Mouse (Mus musculus) lung, postnatal 0 days (tissue): ENCODE results near the gene Vezt. TPM values are rescaled to one million over a fixed set of nuclear protein-coding genes. Genes with fewer than 3 reads are reported as not detected.

Experiments used
- ATAC-seq: fragments of 200-750 bp; cut with Nextera tagmentation; 2 replicates; pipeline ENCODE4 v1.8.0; 2017; ENCODE audit warnings: moderate library complexity
- DNase-seq: peaks from one replicate; pipeline ENCODE4 v3.0.0-alpha.2; 2016; ENCODE audit warnings: low spot score
- H3K27ac ChIP-seq: fragments of 300-500 bp; sonication (generic); 2 replicates; pipeline ENCODE4 v1.5.1; 2014; ENCODE audit warnings: antibody characterized with exemption, mild to moderate bottlenecking, low read length, mixed read lengths
- H3K27me3 ChIP-seq: fragments of 300-500 bp; sonication (generic); replicated peaks from 2 replicates; pipeline ENCODE4 v1.6.1; 2014; ENCODE audit warnings: low read length, mixed read lengths; ENCODE audit not compliant: insufficient read depth
- H3K36me3 ChIP-seq: fragments of 300-500 bp; sonication (generic); 2 replicates; pipeline ENCODE4 v1.6.1; 2014; ENCODE audit warnings: low read length, mixed read lengths; ENCODE audit not compliant: insufficient read depth
- H3K4me1 ChIP-seq: fragments of 300-500 bp; sonication (generic); 2 replicates; pipeline ENCODE4 v1.6.1; 2014; ENCODE audit warnings: antibody characterized with exemption, low read depth, low read length, mixed read lengths; ENCODE audit not compliant: insufficient read depth
- H3K4me2 ChIP-seq: fragments of 300-500 bp; sonication (generic); replicated peaks from 2 replicates; pipeline ENCODE4 v1.6.1; 2014; ENCODE audit warnings: low read depth, mild to moderate bottlenecking, low read length, moderate library complexity, mixed read lengths
- H3K4me3 ChIP-seq: fragments of 300-500 bp; sonication (generic); 2 replicates; pipeline ENCODE4 v1.5.1; 2014; ENCODE audit warnings: low read depth, low read length
- H3K9ac ChIP-seq: fragments of 300-500 bp; sonication (generic); replicated peaks from 2 replicates; pipeline ENCODE4 v1.6.1; 2014; ENCODE audit warnings: low read depth, mild to moderate bottlenecking
- H3K9me3 ChIP-seq: fragments of 300-500 bp; sonication (generic); 2 replicates; pipeline ENCODE4 v1.6.1; 2016; ENCODE audit warnings: low read length, mixed read lengths
- CTCF ChIP-seq: IDR thresholded peaks from 2 replicates; pipeline ENCODE4 v1.5.1; 2016; ENCODE audit warnings: antibody characterized with exemption, mild to moderate bottlenecking
- EP300 ChIP-seq: IDR thresholded peaks from 2 replicates; pipeline ENCODE4 v1.6.1; 2016; ENCODE audit warnings: antibody characterized with exemption, mild to moderate bottlenecking, control low read depth
- WGBS: fragments of 180-500 bp; shearing (Covaris S2); extraction: QIAGEN DNeasy Blood & Tissue Kit; methylation state at CpG from one replicate; pipeline ENCODE4 v1.1.7; 2014; 5-methylcytosine and 5-hydroxymethylcytosine counted together
- polyA plus RNA-seq: library from polyadenylated mRNA; unstranded; fragments of >200 nt; fragmentation: Nextera tagmentation; extraction: Ambion mirVana; gene quantifications from 2 replicates; pipeline ENCODE4 v1.2.1, GENCODE M21; 2015

Gene Vezt
- polyA plus RNA-seq, 1 experiment from 2014 or later, result 14.3 TPM

GRCm38 (mm10) chr10:93911326-93911725 is 124.3 kb downstream of the Vezt start:
- H3K4me3 ChIP-seq, result no peak overlapping the region
- no peak overlapping the region for H3K9ac ChIP-seq
- H3K4me2 ChIP-seq, result no peak overlapping the region
- ATAC-seq, result no peak
- H3K36me3 ChIP-seq, result no peaks in the 10 kb centered on the region
- no peak for DNase-seq
- no peaks in the 10 kb centered on the region for H3K9me3 ChIP-seq
- H3K27me3 ChIP-seq, result no peaks in the 10 kb centered on the region
- TF ChIP-seq EP300 (no peak), CTCF (no peak)
- no peak overlapping the region for H3K27ac ChIP-seq
- no peaks in the 10 kb centered on the region for H3K4me1 ChIP-seq
- WGBS, result 58% methylated on average over 5 of the region's 5 CpGs

GRCm38 (mm10) chr10:93909811-93910446 is 125.7 kb downstream of the Vezt start:
- H3K4me2 ChIP-seq, result no peak overlapping the region
- no peaks in the 10 kb centered on the region for H3K27me3 ChIP-seq
- no peak overlapping the region for H3K9ac ChIP-seq
- no peak for ATAC-seq
- H3K36me3 ChIP-seq, result no peaks in the 10 kb centered on the region
- WGBS, result 82% methylated on average over 5 of the region's 5 CpGs
- DNase-seq, result no peak
- H3K4me3 ChIP-seq, result no peak overlapping the region
- no peaks in the 10 kb centered on the region for H3K4me1 ChIP-seq
- H3K9me3 ChIP-seq, result no peaks in the 10 kb centered on the region
- no peak overlapping the region for H3K27ac ChIP-seq
- TF ChIP-seq EP300, result no peak

- Histone ChIP-seq H3K36me3 (no peaks in the 10 kb centered on the region), H3K27ac (no peak overlapping the region), H3K4me2 (no peak overlapping the region), H3K9ac (no peak overlapping the region), H3K27me3 (no peaks in the 10 kb centered on the region), H3K4me1 (no peaks in the 10 kb centered on the region), H3K9me3 (no peaks in the 10 kb centered on the region), H3K4me3 (no peak overlapping the region)
- ATAC-seq (no peak), DNase-seq (no peak)
- no peak for TF ChIP-seq CTCF
- TF ChIP-seq EP300, result no peak
- whole genome bisulfite sequencing, result 71% methylated on average over 1 of the region's 1 CpGs
Observed at GRCm38 (mm10) chr10:93909015-93909414, 126.6 kb downstream of the Vezt start.

- ATAC-seq (no peak), DNase-seq (no peak)
- Histone ChIP-seq H3K27me3 (no peaks in the 10 kb centered on the region), H3K9me3 (no peaks in the 10 kb centered on the region), H3K27ac (no peak overlapping the region), H3K4me3 (no peak overlapping the region), H3K36me3 (no peaks in the 10 kb centered on the region), H3K4me2 (no peak overlapping the region), H3K9ac (no peak overlapping the region), H3K4me1 (no peaks in the 10 kb centered on the region)
- no peak for TF ChIP-seq CTCF
- no peak for TF ChIP-seq EP300
- WGBS, result 90% methylated on average over 7 of the region's 7 CpGs
Observed at GRCm38 (mm10) chr10:93908540-93908939, 127.1 kb downstream of the Vezt start.

- TF ChIP-seq CTCF (no peak), EP300 (no peak)
- Histone ChIP-seq H3K36me3 (no peaks in the 10 kb centered on the region), H3K9me3 (no peaks in the 10 kb centered on the region), H3K9ac (no peak overlapping the region), H3K4me2 (no peak overlapping the region), H3K27me3 (no peaks in the 10 kb centered on the region), H3K27ac (no peak overlapping the region), H3K4me3 (no peak overlapping the region), H3K4me1 (no peaks in the 10 kb centered on the region)
- WGBS, result 54% methylated on average over 10 of the region's 10 CpGs
- no peak for DNase-seq
- ATAC-seq, result no peak
Observed at GRCm38 (mm10) chr10:93907376-93907775, 128.2 kb downstream of the Vezt start.

GRCm38 (mm10) chr10:93899907-93900306 is 135.7 kb downstream of the Vezt start:
- H3K36me3 ChIP-seq, result no peaks in the 10 kb centered on the region
- H3K27me3 ChIP-seq, result no peaks in the 10 kb centered on the region
- ATAC-seq (no peak), DNase-seq (no peak)
- WGBS, result 72% methylated on average over 11 of the region's 11 CpGs
- H3K4me1 ChIP-seq, result no peaks in the 10 kb centered on the region
- H3K9me3 ChIP-seq, result no peaks in the 10 kb centered on the region
- H3K4me3 ChIP-seq, result no peak overlapping the region
- no peak overlapping the region for H3K4me2 ChIP-seq
- no peak for TF ChIP-seq EP300
- TF ChIP-seq CTCF, result no peak
- no peak overlapping the region for H3K9ac ChIP-seq
- no peak overlapping the region for H3K27ac ChIP-seq

GRCm38 (mm10) chr10:93899303-93899702 is 136.3 kb downstream of the Vezt start:
- H3K9me3 ChIP-seq, result no peaks in the 10 kb centered on the region
- 36% methylated on average over 2 of the region's 2 CpGs for WGBS
- H3K27me3 ChIP-seq, result no peaks in the 10 kb centered on the region
- ATAC-seq (no peak), DNase-seq (no peak)
- H3K4me1 ChIP-seq, result no peaks in the 10 kb centered on the region
- no peak overlapping the region for H3K9ac ChIP-seq
- no peak overlapping the region for H3K27ac ChIP-seq
- no peak overlapping the region for H3K4me2 ChIP-seq
- H3K36me3 ChIP-seq, result no peaks in the 10 kb centered on the region
- TF ChIP-seq CTCF (no peak), EP300 (no peak)
- no peak overlapping the region for H3K4me3 ChIP-seq
